Mouse (Mus musculus): ENCODE measurements around the gene Rpl23a. TPM values are rescaled to one million over a fixed set of nuclear protein-coding genes. Genes with fewer than 3 reads are reported as not detected.
"Not testable (repeated sequence)": the region's sequence is repeated elsewhere in the genome, so short reads cannot be mapped to it uniquely, and the experiment has no call there.

Rpl23a gene
- total RNA-seq, 2 experiments from 2014 or later = 729 to 741 TPM

DNA sequence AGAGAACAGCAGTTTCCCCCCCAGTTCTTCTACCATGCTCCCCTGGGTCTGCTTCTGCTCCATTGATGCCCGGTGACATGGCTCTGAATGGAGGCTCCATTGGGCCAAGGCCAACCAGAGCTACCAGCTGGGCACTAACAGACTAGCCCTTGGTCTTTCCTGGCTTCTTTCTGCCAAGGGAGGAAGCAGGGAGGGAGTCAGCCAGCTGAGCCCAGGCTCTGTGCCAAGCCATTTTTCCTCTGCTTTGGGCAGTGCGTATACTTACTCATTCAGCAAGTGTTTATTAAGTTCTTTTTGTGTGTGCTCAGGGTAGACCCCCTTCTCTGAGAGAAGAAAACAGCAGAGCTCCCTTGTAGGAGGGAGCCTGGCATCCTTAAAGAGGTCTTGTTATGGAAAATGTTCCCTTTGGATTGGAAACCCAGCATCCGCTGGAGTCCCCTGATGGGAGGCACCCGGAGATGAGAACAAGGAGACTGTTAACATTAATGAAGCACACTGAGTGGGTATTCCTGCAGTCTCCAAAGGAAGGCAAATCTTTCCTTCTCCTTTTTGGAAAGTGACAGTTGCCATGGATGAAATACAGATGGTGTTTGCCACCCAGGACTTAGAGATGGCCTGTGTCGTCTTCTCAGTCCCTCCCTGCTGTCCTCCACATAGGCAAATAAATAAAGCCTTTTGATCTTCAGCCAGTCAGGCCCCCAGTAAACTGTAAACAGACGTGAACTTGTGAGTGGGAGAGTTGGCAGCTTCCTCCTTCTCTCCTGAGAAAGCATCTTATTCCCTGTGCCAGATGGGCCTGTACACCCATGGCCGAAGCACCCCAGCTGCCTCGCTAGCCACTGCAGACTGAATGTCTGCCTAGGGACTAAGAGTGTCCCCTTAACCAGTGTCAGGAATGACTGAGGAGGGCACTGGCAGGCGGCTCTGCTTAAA, 30.8 kb downstream of the Rpl23a start:
- peak; percentile 67 to 71 for DNase-seq (ENCODE audit: low spot score in 2 of 2)

DNA sequence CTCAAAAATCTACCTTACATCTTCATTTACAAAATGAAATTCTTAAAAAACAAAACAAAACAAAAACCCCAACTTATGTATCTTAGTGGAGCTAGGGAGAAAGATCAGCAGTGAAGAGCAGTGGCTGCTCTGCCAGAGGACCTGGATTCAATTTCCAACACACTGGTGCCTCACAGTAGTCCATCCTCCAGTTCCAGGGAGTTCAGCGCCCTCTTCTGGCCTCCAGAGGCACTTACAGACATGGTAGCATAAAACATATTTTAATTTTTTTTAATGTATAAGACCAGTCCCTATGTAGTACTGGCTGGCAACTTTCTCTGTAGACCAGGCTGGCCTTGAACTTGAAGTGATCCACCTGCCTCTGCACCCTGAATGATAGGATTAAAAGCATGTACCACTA, 32.2 kb downstream of the Rpl23a start:
- DNase-seq (ENCODE audit: low spot score in 2 of 2) = no peak

GRCm38 (mm10) chr11:78146707-78147543, 36.5 kb downstream of the Rpl23a start:
- DNase-seq (ENCODE audit: low spot score in 2 of 2) = no peak

GRCm38 (mm10) chr11:78146168-78146567, 37.2 kb downstream of the Rpl23a start:
- no peak for DNase-seq (ENCODE audit: low spot score in 2 of 2)

DNA sequence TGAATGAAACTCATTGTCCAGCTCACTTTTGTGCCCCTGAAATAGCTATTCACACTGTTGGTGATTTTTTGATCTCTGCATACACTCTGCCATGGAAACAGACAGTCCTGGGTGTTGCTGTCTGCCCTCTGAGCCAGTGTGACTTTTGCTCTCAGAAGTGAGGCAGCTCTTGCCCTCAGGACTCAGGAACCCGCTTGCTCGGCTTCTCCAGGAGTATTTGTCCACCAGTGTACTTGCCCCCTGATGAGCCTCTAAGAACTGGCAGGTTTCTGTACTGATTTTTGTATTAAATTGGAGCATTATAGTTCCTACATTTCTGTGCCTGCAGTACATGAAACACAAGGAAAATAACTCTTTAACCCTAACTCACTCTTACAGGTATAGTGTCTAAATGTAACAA, 39.9 kb downstream of the Rpl23a start:
- DNase-seq (ENCODE audit: low spot score in 2 of 2) = no peak

DNA sequence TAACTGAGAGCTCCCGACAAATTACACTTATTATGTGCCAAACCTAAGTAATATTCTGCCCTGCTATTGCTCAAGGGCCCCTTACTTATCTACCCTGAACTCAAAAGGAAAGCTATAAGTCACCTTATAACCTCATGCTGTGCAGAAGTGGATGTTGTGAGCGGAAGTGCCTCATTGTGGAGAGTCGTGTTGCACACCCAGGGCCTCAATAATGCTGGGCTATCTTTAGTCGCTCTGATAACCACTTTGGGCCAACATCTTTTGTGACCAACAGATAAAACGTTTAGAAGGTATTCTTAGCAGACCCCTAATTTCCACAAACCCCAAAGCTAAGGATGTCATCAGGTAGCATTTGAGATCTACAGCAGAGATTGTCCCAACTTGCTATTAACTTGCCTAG, 42.7 kb downstream of the Rpl23a start:
- DNase-seq (ENCODE audit: low spot score in 2 of 2) = no peak

GRCm38 (mm10) chr11:78138023-78138422, 45.4 kb downstream of the Rpl23a start:
- DNase-seq (ENCODE audit: low spot score in 2 of 2) = no peak

DNA sequence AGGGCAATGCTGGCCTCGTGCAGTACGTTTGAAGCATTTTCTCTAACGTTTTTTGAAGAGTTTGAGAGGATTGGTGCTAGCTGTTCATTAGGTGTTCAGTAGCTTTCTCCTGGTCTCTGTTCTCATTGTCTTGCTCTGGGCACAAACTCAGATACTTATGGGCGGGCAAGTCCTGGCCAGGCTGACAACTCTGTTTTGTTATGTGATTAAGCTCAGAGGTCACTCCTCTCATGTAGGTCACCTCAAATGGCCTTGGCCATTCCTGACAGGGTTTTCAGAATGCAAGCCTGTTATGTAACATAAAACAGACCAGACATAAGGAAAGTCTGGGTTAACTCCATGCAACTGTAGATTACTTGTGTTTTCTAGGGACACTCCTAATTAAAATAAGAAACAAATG, 45.8 kb downstream of the Rpl23a start:
- no peak for DNase-seq (ENCODE audit: low spot score in 2 of 2)

DNA sequence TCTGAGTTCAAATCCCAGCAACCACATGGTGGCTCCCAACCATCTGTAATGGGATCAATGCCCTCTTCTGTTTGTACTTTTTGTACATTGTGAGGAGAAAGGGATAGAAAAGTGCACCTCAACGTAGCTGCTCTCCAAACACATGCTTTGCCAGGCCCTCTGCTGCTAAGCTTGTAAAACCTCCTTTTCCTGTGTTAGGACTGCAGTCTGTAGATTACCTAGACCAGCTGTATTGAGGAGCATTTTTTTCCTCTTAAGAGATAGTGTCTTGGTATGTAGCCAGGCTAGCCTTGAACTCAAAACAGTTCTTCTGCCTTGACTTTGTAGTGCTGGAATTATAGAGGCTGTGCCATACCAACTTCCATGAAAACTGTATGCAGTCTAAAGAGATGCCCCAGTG, 47.3 kb downstream of the Rpl23a start:
- DNase-seq (ENCODE audit: low spot score in 2 of 2) = no peak

GRCm38 (mm10) chr11:78135314-78135713, 48.1 kb downstream of the Rpl23a start:
- not testable (repeated sequence) for DNase-seq (ENCODE audit: low spot score in 2 of 2)

GRCm38 (mm10) chr11:78134344-78134743, 49.0 kb downstream of the Rpl23a start:
- no peak for DNase-seq (ENCODE audit: low spot score in 2 of 2)

DNA sequence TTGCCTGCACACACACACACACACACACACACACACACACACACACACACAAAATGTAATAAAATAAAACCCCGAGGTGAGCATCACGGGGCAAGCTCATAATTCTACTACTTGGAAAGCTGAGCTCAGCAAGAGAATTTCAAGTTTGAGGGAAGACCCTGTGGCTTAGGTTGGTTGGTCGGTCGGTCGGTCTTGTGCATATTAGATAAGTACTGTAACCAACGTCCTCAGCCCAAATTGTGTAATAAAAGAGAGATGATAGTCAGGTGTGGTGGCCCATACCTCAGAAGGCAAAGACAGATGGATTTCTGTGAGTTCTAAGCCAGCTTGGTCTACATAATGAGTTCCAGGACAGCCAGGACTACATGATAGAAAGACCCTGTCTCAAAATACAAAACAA, 49.5 kb downstream of the Rpl23a start:
- no peak for DNase-seq (ENCODE audit: low spot score in 2 of 2)

Small RNA genes within 50 kb of the gene (microRNA-seq; reads per million reads assigned to microRNA genes)
- 0.99 to 1.3 reads per million in 2 experiments for gene Mir7653

Other genes with a start within 250 kb of the Rpl23a start
- gene Phf12, start 200.8 kb downstream of the Rpl23a start, total RNA-seq (2021) = 10 to 100 TPM; 51.6 to 54.0 TPM
- gene Dhrs13, start 151.3 kb downstream of the Rpl23a start, total RNA-seq (2021) = 1 to 10 TPM; 5.1 to 6.9 TPM
- gene Flot2, start 145.7 kb downstream of the Rpl23a start, total RNA-seq (2021) = 10 to 100 TPM; 93.0 to 93.2 TPM
- 10 to 100 TPM; 18.4 to 19.0 TPM for gene Eral1, start 103.2 kb downstream of the Rpl23a start, total RNA-seq (2021)
- 10 to 100 TPM; 29.5 to 30.0 TPM for gene Fam222b, start 88.9 kb downstream of the Rpl23a start, total RNA-seq (2021)
- 1 to 10 TPM; 9.7 TPM for gene Traf4, start 18.0 kb downstream of the Rpl23a start, total RNA-seq (2021)
- 1 to 10 TPM; 3.2 to 3.5 TPM for gene Nek8, start 6.9 kb downstream of the Rpl23a start, total RNA-seq (2021)
- 10 to 100 TPM; 25.3 to 33.8 TPM for gene Tlcd1, start 6.9 kb downstream of the Rpl23a start, total RNA-seq (2021)
- gene Rab34, start 4.8 kb upstream of the Rpl23a start, total RNA-seq (2021) = 10 to 100 TPM; 15.2 to 18.0 TPM
- 1 to 10 TPM; 5.7 to 6.3 TPM for gene Proca1, start 9.8 kb upstream of the Rpl23a start, total RNA-seq (2021)
- gene Sdf2, start 62.2 kb upstream of the Rpl23a start, total RNA-seq (2021) = 10 to 100 TPM; 65.2 to 68.1 TPM
- 10 to 100 TPM; 93.8 to 96.5 TPM for gene Supt6, start 62.4 kb upstream of the Rpl23a start, total RNA-seq (2021)
- 100 to 1,000 TPM; 165 to 170 TPM for gene 2610507B11Rik, start 78.2 kb upstream of the Rpl23a start, total RNA-seq (2021)
- gene BC030499, start 107.3 kb upstream of the Rpl23a start, total RNA-seq (2021) = 10 to 100 TPM; 18.3 to 20.0 TPM
- gene Spag5, start 117.9 kb upstream of the Rpl23a start, total RNA-seq (2021) = 10 to 100 TPM in 1 of 2 experiments, 1 to 10 TPM in 1; 9.8 to 11.3 TPM
- 100 to 1,000 TPM; 733 to 876 TPM for gene Aldoc, start 139.4 kb upstream of the Rpl23a start, total RNA-seq (2021)
- 10 to 100 TPM; 58.4 to 61.2 TPM for gene Pigs, start 144.8 kb upstream of the Rpl23a start, total RNA-seq (2021)
- gene Unc119, start 159.9 kb upstream of the Rpl23a start, total RNA-seq (2021) = 10 to 100 TPM; 32.5 to 35.5 TPM
- gene Foxn1, start 203.0 kb upstream of the Rpl23a start, total RNA-seq (2021) = not detected
- not detected for gene Slc13a2, start 238.6 kb upstream of the Rpl23a start, total RNA-seq (2021)

All from left cerebral cortex, adult 18-20 months (tissue).